Mouse (Mus musculus) hindbrain, embryonic 10.5 days (tissue): ENCODE results near the gene Ell. TPM values are rescaled to one million over a fixed set of nuclear protein-coding genes. Genes with fewer than 3 reads are reported as not detected.

ENCODE experiments used
- DNase-seq: peaks from one replicate; pipeline ENCODE4 v3.0.0-alpha.2; 2017; ENCODE audit warnings: low spot score
- H3K27ac ChIP-seq: fragments of 300-500 bp; sonication (generic); 2 replicates; pipeline ENCODE4 v1.5.1; 2016; ENCODE audit warnings: mild to moderate bottlenecking, moderate library complexity
- H3K27me3 ChIP-seq: fragments of 300-500 bp; sonication (generic); 2 replicates; pipeline ENCODE4 v1.6.1; 2016; ENCODE audit warnings: mild to moderate bottlenecking; ENCODE audit not compliant: poor library complexity, insufficient read depth, severe bottlenecking
- H3K36me3 ChIP-seq: fragments of 300-500 bp; sonication (generic); 2 replicates; pipeline ENCODE4 v1.6.1; 2016; ENCODE audit warnings: mild to moderate bottlenecking, moderate library complexity
- H3K4me1 ChIP-seq: fragments of 300-500 bp; sonication (generic); replicated peaks from 2 replicates; pipeline ENCODE4 v1.6.1; 2016; ENCODE audit warnings: mild to moderate bottlenecking
- H3K4me3 ChIP-seq: fragments of 300-500 bp; sonication (generic); 2 replicates; pipeline ENCODE4 v1.5.1; 2016; ENCODE audit warnings: mild to moderate bottlenecking, moderate library complexity
- H3K9me3 ChIP-seq: fragments of 300-500 bp; sonication (generic); 2 replicates; pipeline ENCODE4 v1.6.1; 2016; ENCODE audit warnings: mild to moderate bottlenecking, moderate library complexity
- WGBS: fragments of 180-500 bp; shearing (Covaris S2); methylation state at CpG from one replicate; pipeline ENCODE4 v1.1.7; 2016; 5-methylcytosine and 5-hydroxymethylcytosine counted together
- polyA plus RNA-seq: library from polyadenylated mRNA; unstranded; fragments of >200 nt; fragmentation: Nextera tagmentation; extraction: Ambion mirVana; gene quantifications from 2 replicates; pipeline ENCODE4 v1.2.1, GENCODE M21; 2016

The Ell gene
- 20.5 and 22.4 TPM in 2 replicates for polyA plus RNA-seq

DNA sequence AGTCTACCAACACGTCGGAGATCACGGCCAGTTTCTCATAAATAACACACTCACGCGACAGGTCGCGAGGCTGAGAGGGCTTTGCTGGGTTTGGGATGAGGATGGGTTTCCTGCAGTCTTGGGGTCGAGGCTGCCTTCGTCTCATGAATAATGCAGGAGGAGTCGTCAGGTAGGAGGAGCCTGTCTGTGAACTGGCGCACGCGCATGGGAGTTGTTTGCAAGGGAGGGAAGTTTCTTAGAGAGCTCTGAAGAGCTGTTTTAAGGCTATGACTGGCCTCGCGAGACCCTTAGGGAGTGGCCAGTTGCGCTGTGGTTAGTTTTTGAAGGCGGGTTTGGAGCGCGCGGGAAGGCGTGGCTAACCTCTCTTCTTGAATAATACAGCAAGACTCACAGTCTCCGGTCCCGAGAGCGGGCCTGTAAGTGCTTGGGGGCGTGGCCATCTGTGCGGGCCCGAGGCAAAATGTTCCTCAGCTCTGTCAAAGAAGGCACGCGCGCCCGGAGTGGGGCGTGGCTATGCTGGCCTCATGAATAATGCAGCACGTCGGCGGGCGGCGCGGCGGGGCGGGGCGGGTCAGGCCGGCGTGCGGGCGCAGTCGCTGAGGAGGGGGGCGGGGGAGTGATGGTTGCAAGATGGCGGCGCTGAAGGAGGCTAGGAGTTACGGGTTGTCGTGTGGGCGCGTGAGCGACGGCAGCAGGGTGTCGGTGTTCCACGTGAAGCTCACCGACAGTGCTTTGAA, at the start of gene Ell:
Gene Ell (plus strand): TSS at position 381 of the 737 bp plus-strand sequence.
- H3K9me3 ChIP-seq: no peaks in the 10 kb centered on the region
- no peaks in the 10 kb centered on the region for H3K27me3 ChIP-seq
- WGBS: under 1% methylated on average over 58 of the region's 58 CpGs
- H3K4me3 ChIP-seq: peak within 1 kb of the TSS; percentile 74
- H3K27ac ChIP-seq: peak within 1 kb of the TSS; percentile 93
- H3K4me1 ChIP-seq: peaks cover 46% of the 10 kb centered on the region
- peak; percentile 100 for DNase-seq
- peaks cover 35% of the 10 kb centered on the region for H3K36me3 ChIP-seq

DNA sequence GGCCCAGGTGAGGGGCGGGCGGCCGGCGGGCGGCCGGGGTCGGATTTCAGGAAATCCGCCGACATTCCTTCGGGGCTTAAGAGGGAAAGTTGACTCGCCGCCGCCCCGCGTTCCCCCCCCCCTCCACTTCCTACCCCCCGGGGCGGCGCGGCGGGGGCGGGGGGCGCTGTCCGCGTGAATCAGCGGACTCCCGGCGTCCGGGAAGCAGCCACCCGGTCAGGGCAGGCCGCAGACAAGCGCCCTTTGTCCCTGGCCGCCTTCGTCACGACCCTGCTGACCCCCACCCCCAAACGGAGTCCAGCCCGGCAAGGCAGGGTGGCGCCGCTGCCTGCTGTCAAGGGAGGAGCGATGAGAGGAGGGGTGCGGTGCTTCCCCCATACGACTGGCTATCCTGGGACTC, 49.7 kb upstream of the Ell start:
- Histone ChIP-seq H3K9me3 (no peaks in the 10 kb centered on the region), H3K36me3 (no peaks in the 10 kb centered on the region), H3K4me3 (peak overlapping the region; percentile 47), H3K4me1 (peaks cover 87% of the 10 kb centered on the region), H3K27me3 (peaks cover 100% of the 10 kb centered on the region), H3K27ac (peak overlapping the region; percentile 57)
- no peak for DNase-seq
- WGBS: under 1% methylated on average over 36 of the region's 41 CpGs

DNA sequence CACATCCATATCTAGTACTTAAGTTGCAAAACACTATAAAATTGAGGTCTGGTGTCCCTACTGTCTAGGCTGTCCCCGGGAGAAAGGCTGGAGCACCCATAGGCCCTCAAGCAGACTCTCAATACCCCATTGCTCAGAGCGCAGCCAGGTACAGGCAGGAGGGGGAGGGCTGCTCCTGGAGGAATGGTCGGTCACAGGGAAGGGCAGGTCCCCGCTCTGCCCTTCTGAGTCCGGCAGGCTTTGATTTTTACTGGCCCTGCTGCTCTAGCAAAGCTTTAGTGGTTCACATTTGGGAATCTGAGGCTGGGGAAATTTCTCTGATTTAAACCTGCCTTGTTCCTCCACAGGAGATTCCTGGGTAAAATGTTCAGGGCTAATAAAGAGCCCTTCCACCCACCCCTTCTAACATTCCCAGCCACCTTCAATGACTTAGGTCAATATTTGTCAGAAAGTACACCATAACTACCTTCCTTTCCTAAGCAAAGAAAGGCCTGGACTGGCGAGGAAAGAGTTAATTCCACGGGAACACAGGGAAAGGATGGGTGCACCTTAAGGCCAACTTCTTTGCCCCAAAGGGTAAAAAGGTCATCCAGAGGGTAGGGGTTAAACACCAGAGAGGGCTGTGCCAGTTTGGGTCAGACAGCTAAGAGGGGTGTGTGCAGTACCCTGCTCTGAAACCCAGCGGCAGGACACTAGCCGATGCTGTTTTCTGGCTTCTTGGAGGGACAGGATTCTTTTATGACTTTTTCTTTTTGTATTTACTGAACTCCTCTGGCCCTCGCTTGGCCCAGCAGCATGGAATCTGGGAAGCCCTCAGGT, 49.0 kb upstream of the Ell start:
- peaks cover 94% of the 10 kb centered on the region for H3K4me1 ChIP-seq
- peaks cover 100% of the 10 kb centered on the region for H3K27me3 ChIP-seq
- 3% methylated on average over 10 of the region's 10 CpGs for WGBS
- no peaks in the 10 kb centered on the region for H3K9me3 ChIP-seq
- DNase-seq: no peak
- H3K4me3 ChIP-seq: no peak overlapping the region
- no peak overlapping the region; the same call in 1 of the 2 replicates for H3K27ac ChIP-seq
- no peaks in the 10 kb centered on the region for H3K36me3 ChIP-seq

DNA sequence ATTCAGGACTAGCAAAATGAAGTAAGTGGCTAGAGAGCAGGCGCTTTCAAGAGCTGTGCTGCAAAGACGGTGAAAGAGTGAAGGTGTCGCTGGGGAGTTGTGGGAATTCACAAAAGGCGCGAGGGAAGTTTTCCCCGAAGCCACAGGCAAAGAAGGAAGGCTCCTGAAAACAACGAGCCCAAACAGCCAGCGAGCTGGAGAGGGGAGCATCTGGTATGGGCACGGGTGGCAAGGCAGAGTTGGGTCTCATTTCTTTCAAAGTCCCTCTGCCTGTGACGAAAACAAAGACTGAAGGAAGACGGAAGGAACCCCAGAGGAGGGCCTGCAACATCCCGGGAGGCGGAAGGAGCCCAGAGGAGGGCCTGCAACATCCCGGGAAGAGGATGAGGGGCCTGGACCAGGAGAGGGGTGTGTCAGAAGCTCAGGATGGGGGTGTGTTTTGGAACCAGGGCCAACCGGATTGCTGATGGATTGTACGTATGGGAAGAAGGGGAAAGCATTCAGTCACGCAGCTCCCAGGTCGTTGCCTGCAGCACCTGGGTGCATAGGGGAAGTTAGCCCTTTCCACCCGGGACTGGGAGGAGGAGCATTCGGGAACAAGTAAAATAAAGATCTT, 48.3 kb upstream of the Ell start:
- H3K4me3 ChIP-seq: peak overlapping the region; percentile 20; the same call in 1 of the 2 replicates
- peaks cover 97% of the 10 kb centered on the region for H3K4me1 ChIP-seq
- peak overlapping the region; percentile 23; the same call in 1 of the 2 replicates for H3K27ac ChIP-seq

DNA sequence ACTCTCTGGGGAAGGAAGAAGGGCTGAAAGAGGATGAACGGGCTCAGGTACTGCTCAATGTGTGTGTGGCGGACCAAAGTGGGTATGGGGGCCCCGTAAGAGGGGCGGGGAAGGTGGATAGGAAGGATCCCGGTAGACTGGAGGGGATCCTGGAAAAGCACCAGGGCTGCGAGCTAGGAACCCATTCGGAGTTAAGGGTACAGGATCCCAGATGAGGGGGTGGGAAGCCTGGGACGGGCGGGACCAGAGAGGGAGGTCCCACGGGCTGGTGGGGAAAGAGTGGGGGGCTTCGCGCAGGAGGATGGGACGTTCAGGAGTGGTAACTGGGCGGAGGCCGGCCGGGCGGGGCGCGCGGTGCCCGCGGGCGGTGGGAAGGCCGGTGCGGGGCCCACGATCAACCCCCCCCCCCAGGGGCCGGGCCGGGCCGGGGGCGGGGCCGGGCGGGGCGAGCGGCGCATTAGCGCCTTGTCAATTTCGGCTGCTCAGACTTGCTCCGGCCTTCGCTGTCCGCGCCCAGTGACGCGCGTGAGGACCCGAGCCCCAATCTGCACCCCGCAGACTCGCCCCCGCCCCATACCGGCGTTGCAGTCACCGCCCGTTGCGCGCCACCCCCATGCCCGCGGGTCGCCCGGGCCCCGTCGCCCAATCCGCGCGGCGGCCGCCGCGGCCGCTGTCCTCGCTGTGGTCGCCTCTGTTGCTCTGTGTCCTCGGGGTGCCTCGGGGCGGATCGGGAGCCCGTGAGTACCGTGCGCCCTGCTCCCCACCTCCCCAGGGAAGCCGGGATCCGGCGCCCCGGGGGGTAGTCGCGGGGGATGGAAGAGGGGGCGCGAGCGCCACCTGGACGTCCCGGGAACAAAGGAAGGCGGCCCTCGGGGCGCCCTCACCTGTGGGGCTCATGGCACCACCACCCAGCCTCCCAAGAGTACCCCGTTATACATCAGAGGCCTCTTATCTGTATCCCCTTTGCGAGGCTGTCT, 46.3 kb upstream of the Ell start, which contains the start of gene Crlf1:
Gene Crlf1 (plus strand): TSS at position 495 of the 977 bp plus-strand sequence.
- peaks cover 79% of the 10 kb centered on the region for H3K4me1 ChIP-seq

More for the DNA sequence above, 48.3 kb upstream of the Ell start:
- Histone ChIP-seq H3K27me3 (peaks cover 100% of the 10 kb centered on the region), H3K9me3 (no peaks in the 10 kb centered on the region), H3K36me3 (no peaks in the 10 kb centered on the region)
- 2% methylated on average over 20 of the region's 20 CpGs for WGBS
- no peak for DNase-seq

DNA sequence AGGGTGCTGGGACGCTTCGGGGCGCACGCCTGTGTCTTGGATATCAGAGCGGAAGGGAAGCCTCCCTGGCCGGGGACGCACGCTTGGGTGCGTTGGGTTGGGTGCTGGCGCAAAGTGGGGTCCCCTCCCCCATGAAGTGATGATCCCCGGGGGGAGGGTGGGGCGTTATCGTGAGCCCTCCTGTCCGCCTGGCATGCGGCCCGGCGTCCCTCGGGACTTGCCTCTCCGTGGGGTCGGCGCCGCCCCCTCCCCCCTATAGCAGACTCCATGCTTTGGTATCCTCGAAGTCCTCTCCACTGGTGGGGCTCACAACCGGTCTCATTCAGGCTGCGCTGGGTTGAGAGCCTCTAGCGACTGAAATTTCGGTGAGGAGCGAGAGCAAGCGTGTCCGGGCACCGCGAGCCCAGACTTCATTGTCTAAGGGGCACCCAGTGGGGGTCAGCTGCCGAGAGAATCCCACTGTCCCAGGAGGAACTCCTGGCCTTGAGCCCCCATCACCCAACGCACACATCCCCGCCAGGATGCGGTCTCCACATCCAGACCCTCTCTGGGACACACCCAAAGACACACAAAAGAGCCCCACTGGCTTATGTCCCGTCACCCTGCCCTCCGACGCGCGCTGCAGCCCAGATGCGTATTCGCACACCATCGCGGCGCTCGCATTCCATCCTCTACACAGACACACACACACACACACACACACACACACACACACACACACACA, 45.4 kb upstream of the Ell start:
- peak overlapping the region; percentile 75 for H3K27ac ChIP-seq
- peak overlapping the region; percentile 51 for H3K4me3 ChIP-seq
- DNase-seq: no peak
- H3K36me3 ChIP-seq: no peaks in the 10 kb centered on the region
- no peaks in the 10 kb centered on the region for H3K9me3 ChIP-seq
- WGBS: 2% methylated on average over 47 of the region's 47 CpGs
- peaks cover 70% of the 10 kb centered on the region for H3K4me1 ChIP-seq
- peaks cover 100% of the 10 kb centered on the region for H3K27me3 ChIP-seq

More for the DNA sequence above, 46.3 kb upstream of the Ell start, which contains the start of gene Crlf1:
- Histone ChIP-seq H3K27ac (peak within 1 kb of the TSS; percentile 75), H3K36me3 (no peaks in the 10 kb centered on the region), H3K4me3 (peak within 1 kb of the TSS; percentile 51), H3K27me3 (peaks cover 100% of the 10 kb centered on the region), H3K9me3 (no peaks in the 10 kb centered on the region)
- WGBS: under 1% methylated on average over 82 of the region's 93 CpGs
- DNase-seq: no peak

GRCm38 (mm10) chr8:70494416-70494945, 44.8 kb upstream of the Ell start:
- peaks cover 100% of the 10 kb centered on the region for H3K27me3 ChIP-seq
- peaks cover 66% of the 10 kb centered on the region for H3K4me1 ChIP-seq
- no peak overlapping the region for H3K27ac ChIP-seq
- H3K4me3 ChIP-seq: peak overlapping the region; percentile 51
- no peak for DNase-seq
- H3K9me3 ChIP-seq: no peaks in the 10 kb centered on the region
- no peaks in the 10 kb centered on the region for H3K36me3 ChIP-seq
- WGBS: 3% methylated on average over 28 of the region's 28 CpGs

GRCm38 (mm10) chr8:70495001-70495770, 44.1 kb upstream of the Ell start:
- DNase-seq: no peak
- H3K27me3 ChIP-seq: peaks cover 100% of the 10 kb centered on the region
- no peak overlapping the region for H3K27ac ChIP-seq
- no peaks in the 10 kb centered on the region for H3K9me3 ChIP-seq
- peaks cover 65% of the 10 kb centered on the region for H3K4me1 ChIP-seq
- H3K36me3 ChIP-seq: no peaks in the 10 kb centered on the region
- peak overlapping the region; percentile 51 for H3K4me3 ChIP-seq
- 2% methylated on average over 21 of the region's 21 CpGs for WGBS

- H3K9me3 ChIP-seq: no peaks in the 10 kb centered on the region
- no peaks in the 10 kb centered on the region for H3K36me3 ChIP-seq
- no peak overlapping the region for H3K27ac ChIP-seq
- H3K27me3 ChIP-seq: peaks cover 100% of the 10 kb centered on the region
- peak overlapping the region; percentile 51 for H3K4me3 ChIP-seq
- 6% methylated on average over 12 of the region's 12 CpGs for WGBS
- DNase-seq: no peak
- peaks cover 65% of the 10 kb centered on the region for H3K4me1 ChIP-seq
These were observed 43.5 kb upstream of the Ell start for GRCm38 (mm10) chr8:70495771-70496062.

DNA sequence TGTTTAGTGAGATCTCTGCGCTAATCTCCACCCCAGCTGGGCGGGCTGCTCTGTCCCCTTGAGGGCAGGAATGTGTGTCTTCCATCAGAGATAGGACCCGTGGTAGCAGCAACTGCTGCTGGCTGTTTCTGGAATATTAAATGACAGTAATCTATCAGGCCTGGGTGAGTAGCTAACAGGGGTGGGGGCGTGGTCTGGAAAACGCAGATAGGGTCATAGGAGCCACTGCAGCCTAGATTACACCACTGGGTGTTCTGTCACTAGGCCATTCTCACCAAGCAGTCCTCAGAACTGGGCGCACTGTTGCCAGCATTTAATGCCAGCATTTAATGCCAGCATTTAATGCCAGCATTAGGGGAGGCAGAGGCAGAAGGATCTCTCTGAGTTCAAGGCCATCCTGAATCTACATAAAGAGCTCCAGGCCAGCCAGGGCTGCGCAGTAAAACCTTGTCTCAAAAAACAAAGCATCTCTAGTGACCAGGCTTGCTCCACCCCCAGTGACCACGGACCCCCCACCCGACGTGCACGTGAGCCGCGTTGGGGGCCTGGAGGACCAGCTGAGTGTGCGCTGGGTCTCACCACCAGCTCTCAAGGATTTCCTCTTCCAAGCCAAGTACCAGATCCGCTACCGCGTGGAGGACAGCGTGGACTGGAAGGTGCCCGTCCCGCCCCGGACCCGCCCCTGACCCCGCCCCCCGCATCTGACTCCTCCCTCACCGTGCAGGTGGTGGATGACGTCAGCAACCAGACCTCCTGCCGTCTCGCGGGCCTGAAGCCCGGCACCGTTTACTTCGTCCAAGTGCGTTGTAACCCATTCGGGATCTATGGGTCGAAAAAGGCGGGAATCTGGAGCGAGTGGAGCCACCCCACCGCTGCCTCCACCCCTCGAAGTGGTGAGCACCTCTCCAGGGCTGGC, 38.6 kb upstream of the Ell start:
- WGBS: 8% methylated on average over 39 of the region's 39 CpGs
- no peak for DNase-seq
- peaks cover 93% of the 10 kb centered on the region for H3K27me3 ChIP-seq
- H3K4me3 ChIP-seq: peak overlapping the region; percentile 25
- peaks cover 60% of the 10 kb centered on the region for H3K4me1 ChIP-seq
- H3K27ac ChIP-seq: no peak overlapping the region
- H3K9me3 ChIP-seq: no peaks in the 10 kb centered on the region
- peaks cover 18% of the 10 kb centered on the region for H3K36me3 ChIP-seq
